ENCODE assay signal across 8 mouse cellular contexts in genomic region chr3:31056047-31056650, GRCm38 (mm10). TPM values are rescaled to one million over a fixed set of nuclear protein-coding genes. Genes with fewer than 3 reads are reported as not detected.
DNase-seq lines count a peak whose midpoint lies in the region; ATAC-seq and TF ChIP-seq lines count a peak whose summit lies in the region.

No protein-coding gene starts in this region.

- no peaks in the 10 kb centered on the region for H3K4me1 ChIP-seq in kidney, adult 2 months (ENCODE audit: control insufficient read depth, insufficient read depth, low read length)

- no peaks in the 10 kb centered on the region for H3K36me3 ChIP-seq in kidney, adult 2 months (ENCODE audit: control insufficient read depth, insufficient read depth, low read length)

- no peak overlapping the region for H3K27ac ChIP-seq in kidney, adult 2 months (ENCODE audit: insufficient read depth, low read depth, low read length)

- 0 out of 2 replicates have a peak, but pooled peaks have one; percentile 28 for TF ChIP-seq CTCF in kidney, adult 2 months (conservative IDR thresholded peaks at IDR 0.05; ENCODE audit: insufficient read depth, insufficient read length, low read depth, low read length)

- no peaks in the 10 kb centered on the region for H3K27me3 ChIP-seq in kidney, adult 2 months (replicated peaks; ENCODE audit: control insufficient read depth, insufficient read depth, low read length)

- DNase-seq in layer of hippocampus, postnatal 10 days (ENCODE audit: low spot score in 2 of 2): peak; percentile 25 to 35
- no peak for DNase-seq in layer of hippocampus, postnatal 36 days
- peak; percentile 36 for DNase-seq in heart, adult 8-10 months (ENCODE audit: low spot score)
- DNase-seq in kidney, adult 2 months: peak; percentile 36
- DNase-seq in lung, postnatal 10 days: peak; percentile 68
- DNase-seq in retina, postnatal 1 day: peak; percentile 85
- DNase-seq in right cerebral cortex, adult 18-20 months: no peak

- no peak for TF ChIP-seq POLR2A in kidney, adult 2 months (IDR thresholded peaks at IDR 0.05; ENCODE audit: low read depth, low read length)

- H3K4me3 ChIP-seq in kidney, adult 2 months (ENCODE audit: insufficient read depth, low read depth, low read length): peak overlapping the region; percentile 54

- WGBS in kidney, adult 2 months: 18% methylated on average over 17 of the region's 17 CpGs

- peak; percentile 50 for ATAC-seq in common myeloid progenitor, adult 5-6 weeks (replicated peaks; ENCODE audit: low read depth, poor library complexity, severe bottlenecking)

RNA-seq across cellular contexts. Expression of gene Skil, which starts 38.7 kb away (rescaled TPM):
- total RNA-seq in layer of hippocampus, postnatal 10 days (2021): 10 to 100 TPM; 60.9 to 71.8 TPM
- total RNA-seq in layer of hippocampus, postnatal 36 days (2021): 10 to 100 TPM; 74.5 to 74.6 TPM
- 22.9 and 32.8 TPM in 2 replicates for total RNA-seq in common myeloid progenitor, adult 5-6 weeks (2017)
- 10 to 100 TPM; 11.4 to 18.7 (median 14.9) TPM for total RNA-seq in heart, adult 8-10 months (2022)
- 5.8 and 7.7 TPM in 2 replicates for polyA plus RNA-seq in kidney, adult 2 months (2012; rRNA removed)

Comparison
In these comparisons a context has a peak if more than half of its experiments do, and no peak if none do; other contexts are left out.
1. DNase-seq: peak in layer of hippocampus, postnatal 10 days (2 of 2), heart, adult 8-10 months (single experiment), kidney, adult 2 months (single experiment), lung, postnatal 10 days (single experiment) and retina, postnatal 1 day (single experiment); none in layer of hippocampus, postnatal 36 days (0 of 2) and right cerebral cortex, adult 18-20 months (single experiment).